Mouse (Mus musculus): ENCODE measurements around the gene Snx29.
"Not testable (repeated sequence)": the region's sequence is repeated elsewhere in the genome, so short reads cannot be mapped to it uniquely, and the experiment has no call there.

Gene Snx29

GRCm38 (mm10) chr16:11550043-11550725 is 227.5 kb downstream of the Snx29 start:
- no peak for DNase-seq

GRCm38 (mm10) chr16:11561714-11562113 is 239.0 kb downstream of the Snx29 start:
- no peak for DNase-seq

DNA sequence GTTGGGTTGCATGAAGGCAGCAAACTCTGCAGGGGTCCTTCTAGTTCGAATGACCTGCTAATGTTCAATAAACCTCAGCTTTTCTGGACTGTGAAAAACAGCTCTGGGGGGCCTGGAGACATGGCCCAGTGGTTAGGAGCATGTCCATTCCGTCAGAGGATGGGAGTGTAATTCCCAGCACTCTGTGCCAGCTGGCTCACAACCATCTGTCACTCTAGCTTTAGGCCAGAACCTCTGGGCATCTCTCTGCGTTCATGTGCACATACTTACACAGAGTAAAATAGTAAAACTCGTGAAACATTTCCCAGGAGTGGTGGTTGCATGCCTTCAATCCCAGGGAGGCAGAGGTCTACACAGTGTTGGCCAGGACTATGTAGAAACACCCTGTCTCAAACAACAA is 241.1 kb downstream of the Snx29 start:
- DNase-seq = no peak

DNA sequence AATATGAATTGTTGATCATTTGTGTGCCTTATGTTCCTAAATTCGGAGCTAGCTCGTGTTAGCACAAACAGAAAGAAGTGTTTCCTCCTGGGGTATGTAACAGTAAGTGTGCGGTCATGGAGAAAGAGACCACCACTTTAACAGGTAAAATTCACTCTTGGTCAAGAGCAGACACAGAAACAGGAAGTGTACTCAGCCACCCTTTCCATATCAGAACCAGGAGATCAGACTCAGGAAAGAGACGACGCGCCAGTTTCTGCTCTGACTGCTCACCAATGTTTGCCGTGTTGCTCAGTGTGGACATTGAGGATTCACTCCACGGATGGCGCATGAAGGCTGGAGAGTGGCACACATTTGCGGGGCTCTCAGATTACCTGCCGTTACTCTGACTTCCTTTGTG is 242.4 kb downstream of the Snx29 start:
- DNase-seq = no peak

GRCm38 (mm10) chr16:11567594-11567993 is 244.9 kb downstream of the Snx29 start:
- no peak for DNase-seq

GRCm38 (mm10) chr16:11568095-11568494 is 245.4 kb downstream of the Snx29 start:
- DNase-seq = no peak

GRCm38 (mm10) chr16:11568601-11569000 is 245.9 kb downstream of the Snx29 start:
- no peak for DNase-seq

DNA sequence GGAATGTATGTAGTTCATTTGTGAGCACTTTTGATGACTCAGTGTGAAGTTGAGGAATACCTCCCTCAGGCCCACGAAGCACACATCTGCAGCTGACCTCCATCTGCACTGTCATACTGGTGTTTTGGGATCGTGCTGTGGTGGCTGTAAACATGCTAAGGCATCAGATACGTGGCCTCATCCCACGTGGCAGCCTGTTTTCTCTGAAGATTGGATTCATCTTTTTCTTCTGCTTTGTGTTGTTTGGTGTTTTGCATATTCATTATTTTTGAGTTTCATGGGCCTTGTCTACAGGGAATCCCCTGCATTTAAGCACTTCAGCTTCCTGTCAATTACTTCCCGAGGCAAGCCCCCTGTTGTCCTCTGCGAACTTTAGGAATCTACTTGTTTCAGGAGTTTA is 246.4 kb downstream of the Snx29 start:
- no peak for DNase-seq

DNA sequence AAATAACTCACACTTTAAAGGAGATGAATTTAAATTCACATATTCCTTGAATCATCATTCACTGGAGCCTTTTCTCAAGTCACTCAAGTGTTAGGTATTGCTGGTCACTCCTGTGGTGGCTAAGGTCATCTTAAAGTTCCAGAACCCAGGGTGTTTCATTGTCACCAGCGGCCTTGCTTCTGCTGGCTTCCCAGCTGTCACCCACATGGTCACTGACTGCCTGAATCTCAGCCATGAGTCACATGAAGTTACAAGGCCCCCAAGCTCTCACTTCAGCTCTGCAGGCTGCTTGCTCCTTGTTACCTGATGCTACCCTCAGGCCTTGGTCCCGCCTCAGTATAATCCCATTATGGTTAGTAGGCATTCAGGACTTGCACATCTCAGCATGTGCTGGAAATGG is 247.4 kb downstream of the Snx29 start:
- DNase-seq = no peak

GRCm38 (mm10) chr16:11574517-11574916 is 251.8 kb downstream of the Snx29 start:
- DNase-seq = no peak

GRCm38 (mm10) chr16:11575733-11576132 is 253.0 kb downstream of the Snx29 start:
- not testable (repeated sequence) for DNase-seq

DNA sequence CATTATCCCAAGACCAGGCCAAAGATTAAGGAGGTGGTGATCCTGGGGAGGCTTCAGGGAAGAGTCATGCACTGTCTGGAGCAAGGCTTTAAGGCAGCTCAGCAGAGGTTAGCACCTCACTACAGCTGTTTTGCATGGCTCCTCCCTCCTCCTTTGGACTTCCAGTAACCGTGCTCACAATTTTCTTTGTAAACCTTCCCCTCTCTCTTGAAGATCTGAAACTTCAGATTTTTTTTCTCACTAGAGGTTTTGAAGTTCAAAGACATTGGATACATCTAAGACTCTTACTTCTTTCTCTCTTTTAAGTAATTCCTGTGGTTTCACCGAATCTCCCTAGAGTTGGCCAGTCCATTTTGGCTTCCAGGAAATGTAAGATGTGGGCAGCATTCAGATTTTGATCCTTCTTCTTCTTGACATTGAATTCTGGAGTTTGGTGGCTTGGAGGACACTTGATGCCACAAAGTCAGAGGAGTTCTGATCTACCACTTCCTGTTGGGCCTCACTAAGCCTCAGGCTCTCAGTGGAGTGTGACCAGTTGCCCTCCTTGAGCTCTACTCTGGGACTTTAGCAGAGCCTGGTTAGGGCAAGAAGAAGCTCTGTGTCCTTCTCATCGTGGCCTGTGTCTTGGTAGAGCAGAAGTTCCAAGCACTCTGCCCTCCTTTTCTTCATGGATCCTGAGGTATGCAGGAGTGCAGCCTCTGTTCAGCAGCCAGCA is 255.0 kb downstream of the Snx29 start:
- no peak for DNase-seq

- peak; percentile 23 for DNase-seq
These were observed 257.0 kb downstream of the Snx29 start for GRCm38 (mm10) chr16:11579676-11580098.

DNA sequence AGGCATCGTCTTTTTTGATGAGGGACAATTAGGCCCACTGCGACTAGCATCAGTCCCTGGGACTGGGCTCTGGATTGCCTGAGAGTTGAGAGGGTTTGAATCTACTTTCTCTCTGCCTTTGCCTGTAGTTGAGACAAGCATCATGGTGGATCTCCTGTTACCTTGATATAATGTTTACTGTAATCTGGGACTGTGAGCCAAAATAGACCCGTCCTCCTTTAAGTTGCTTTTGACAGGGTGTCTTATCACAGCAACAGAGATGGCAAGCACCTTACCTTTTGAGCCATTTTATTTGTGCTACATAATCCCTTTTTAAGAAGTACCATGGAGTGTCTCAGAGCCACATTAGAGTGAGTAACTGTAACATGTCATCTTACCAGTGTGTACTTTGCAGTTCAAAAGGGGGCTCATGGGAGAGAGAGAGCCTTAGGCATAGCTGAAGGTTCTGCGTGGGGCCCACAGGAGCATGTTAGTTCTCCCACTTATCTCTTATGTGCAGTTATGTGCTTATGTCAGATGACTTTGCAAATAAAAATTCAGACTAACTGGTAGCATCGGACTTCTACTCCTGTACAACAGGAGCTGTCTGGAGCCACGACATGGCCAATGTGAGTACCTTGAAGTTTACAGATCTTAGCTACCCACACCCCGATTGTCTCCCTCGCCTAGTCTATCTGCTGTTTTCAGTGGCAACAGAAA is 261.4 kb downstream of the Snx29 start:
- no peak for DNase-seq

DNA sequence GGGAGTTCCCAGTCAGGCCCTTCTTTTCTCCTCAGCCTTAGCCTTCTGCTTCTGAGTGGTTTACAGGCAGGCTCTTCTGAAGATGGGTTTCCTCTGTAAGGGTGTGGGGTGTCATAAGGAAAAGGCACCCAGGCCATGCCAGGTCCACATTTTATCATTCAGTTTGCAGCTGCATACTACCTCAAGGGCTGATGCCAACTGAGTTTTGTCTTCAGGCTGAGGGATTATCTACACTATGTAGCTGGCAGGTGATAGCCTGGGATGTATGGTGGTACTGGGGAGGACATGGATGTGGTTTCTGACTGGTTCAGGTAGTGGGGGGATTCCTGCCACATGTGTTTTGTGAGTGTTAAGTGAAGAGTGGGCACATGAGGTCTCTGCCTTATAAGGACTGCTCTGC is 266.0 kb downstream of the Snx29 start:
- no peak for DNase-seq

GRCm38 (mm10) chr16:11589336-11589735 is 266.6 kb downstream of the Snx29 start:
- DNase-seq = no peak

- no peak for DNase-seq
These were observed 267.3 kb downstream of the Snx29 start for GRCm38 (mm10) chr16:11589782-11590695.

DNA sequence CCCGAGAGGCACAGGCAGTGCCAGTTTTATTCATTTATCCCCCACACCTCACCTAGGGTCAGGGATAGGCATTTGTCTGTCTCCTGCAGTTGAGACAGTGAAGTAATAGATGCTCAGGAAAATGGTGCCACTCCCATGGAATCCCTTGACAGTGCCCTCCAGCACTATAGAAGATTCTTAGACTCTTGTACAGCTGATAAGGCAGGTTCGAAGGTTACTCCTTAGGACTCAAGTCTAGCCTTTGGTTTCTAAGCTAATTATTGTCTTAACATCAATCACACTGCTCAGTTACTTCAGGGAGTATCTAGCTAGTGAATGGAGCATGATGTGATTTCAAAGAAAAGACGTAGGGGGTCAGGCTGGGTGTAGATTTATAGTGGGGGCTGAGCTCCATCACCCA is 273.9 kb downstream of the Snx29 start:
- no peak for DNase-seq

DNA sequence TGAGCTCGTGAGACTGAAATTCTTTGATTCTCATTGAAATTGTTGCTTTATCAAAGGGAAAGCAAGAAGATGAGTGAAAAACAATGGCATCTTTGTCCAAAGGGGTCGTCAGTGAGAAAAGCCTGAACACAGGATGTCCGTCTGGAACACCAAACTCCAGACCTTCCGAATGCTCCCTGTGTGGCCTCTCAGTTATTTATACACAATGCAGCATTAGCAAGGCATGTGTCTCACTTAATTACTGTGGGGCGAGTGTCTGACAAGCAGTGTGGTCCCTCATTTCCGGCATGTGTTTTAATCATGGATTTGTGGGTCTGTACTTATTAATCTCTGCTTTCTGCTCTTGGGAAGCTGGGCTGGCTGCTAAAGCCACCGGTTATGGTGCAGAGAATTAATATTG is 275.1 kb downstream of the Snx29 start:
- no peak for DNase-seq

DNA sequence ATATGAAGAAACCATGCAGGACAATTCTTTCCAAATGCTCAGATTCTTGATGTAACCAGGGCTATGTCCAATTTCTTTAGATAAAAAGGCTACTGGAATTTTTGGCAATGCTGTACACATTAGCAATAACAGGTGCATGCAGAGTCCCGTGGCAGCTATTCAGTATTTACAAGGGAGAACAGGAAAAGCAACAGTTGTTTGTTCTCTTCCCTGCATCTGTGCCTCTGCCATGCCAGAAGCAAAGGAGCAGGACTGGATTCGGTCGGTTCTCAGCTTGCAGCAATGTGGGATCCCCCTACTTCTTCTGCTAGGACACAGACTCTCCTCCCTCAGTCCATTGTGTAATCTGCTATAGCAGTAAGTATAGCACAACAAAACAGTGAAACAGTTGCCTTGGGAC is 276.8 kb downstream of the Snx29 start:
- no peak for DNase-seq

- DNase-seq = no peak
These were observed 278.8 kb downstream of the Snx29 start for GRCm38 (mm10) chr16:11601336-11602082.

All from thymus, postnatal 14 days (tissue).